Mouse (Mus musculus): ENCODE data around the gene Csf2. TPM values are rescaled to one million over a fixed set of nuclear protein-coding genes. Genes with fewer than 3 reads are reported as not detected.
A peak's percentile ranks its signal among the peaks of the same experiment; 100 is the strongest.

The Csf2 gene
- total and polyA plus RNA-seq, 3 experiments = 0.79 to 2.4 (median 1.9) TPM

GRCm38 (mm10) chr11:54247251-54247950 is 2.1 kb downstream of the Csf2 start:
- no peak for DNase-seq (ENCODE audit: extremely low read depth)
- Histone ChIP-seq H3K27ac (ENCODE audit: insufficient read depth, low read depth) (no peak overlapping the region), H3K4me1 (ENCODE audit: control insufficient read depth in 1 of 2, insufficient read depth in 2 of 2) (peaks cover 13 to 54% of the 10 kb centered on the region in 2 experiments), H3K4me2 (ENCODE audit: insufficient read depth, low read depth, poor library complexity, severe bottlenecking) (no peak overlapping the region), H3K9ac (ENCODE audit: insufficient read depth, low read depth) (no peak overlapping the region), H3K36me3 (replicated peaks in 1 of 2; ENCODE audit: control insufficient read depth in 1 of 2, insufficient read depth in 1 of 2, low read length in 1 of 2) (no peaks in the 10 kb centered on the region), H3K79me2 (replicated peaks; ENCODE audit: control insufficient read depth, extremely low read depth, insufficient read depth, poor library complexity, severe bottlenecking) (no peaks in the 10 kb centered on the region), H3K27me3 (replicated peaks) (no peaks in the 10 kb centered on the region), H3K4me3 (replicated peaks in 1 of 3; ENCODE audit: low read depth in 2 of 3, low read length in 2 of 3, poor library complexity in 1 of 3) (no peak overlapping the region), H3K9me3 (replicated peaks; ENCODE audit: low read length) (no peaks in the 10 kb centered on the region)
- in situ Hi-C loops (cut with MboI; ENCODE audit: low pct_ligation_motif_present, low pct_unique_long_range_greater_than_20kb, low sequenced_read_pairs) = no loop called here
- dilution Hi-C loops (cut with MboI; ENCODE audit: extremely low pct_ligation_motif_present, extremely low pct_unique_long_range_greater_than_20kb, low sequenced_read_pairs) = no loop called here
- peak; percentile 96 for TF ChIP-seq MAFK (IDR thresholded peaks at IDR 0.05; ENCODE audit: insufficient replicate concordance, low read length)
- TF ChIP-seq TBP (conservative IDR thresholded peaks at IDR 0.05; ENCODE audit: low read depth, low read length) = no peak

- Histone ChIP-seq H3K4me3 (replicated peaks in 1 of 3; ENCODE audit: low read depth in 2 of 3, low read length in 2 of 3, poor library complexity in 1 of 3) (no peak overlapping the region), H3K27ac (ENCODE audit: insufficient read depth, low read depth) (no peak overlapping the region), H3K4me1 (ENCODE audit: control insufficient read depth in 1 of 2, insufficient read depth in 2 of 2) (peaks cover 8 to 37% of the 10 kb centered on the region in 2 experiments; a peak in 3 of 4 replicates), H3K4me2 (ENCODE audit: insufficient read depth, low read depth, poor library complexity, severe bottlenecking) (no peak overlapping the region), H3K79me2 (replicated peaks; ENCODE audit: control insufficient read depth, extremely low read depth, insufficient read depth, poor library complexity, severe bottlenecking) (no peaks in the 10 kb centered on the region), H3K9me3 (replicated peaks; ENCODE audit: low read length) (no peaks in the 10 kb centered on the region), H3K36me3 (replicated peaks in 1 of 2; ENCODE audit: control insufficient read depth in 1 of 2, insufficient read depth in 1 of 2, low read length in 1 of 2) (no peaks in the 10 kb centered on the region), H3K27me3 (replicated peaks) (no peaks in the 10 kb centered on the region), H3K9ac (ENCODE audit: insufficient read depth, low read depth) (no peak overlapping the region)
- in situ Hi-C loops (cut with MboI; ENCODE audit: low pct_ligation_motif_present, low pct_unique_long_range_greater_than_20kb, low sequenced_read_pairs) (no loop called here), dilution Hi-C loops (cut with MboI; ENCODE audit: extremely low pct_ligation_motif_present, extremely low pct_unique_long_range_greater_than_20kb, low sequenced_read_pairs) (no loop called here)
- no peak for DNase-seq (ENCODE audit: extremely low read depth)
- no peak for TF ChIP-seq ZMIZ1 (IDR thresholded peaks at IDR 0.05; ENCODE audit: low read depth, low read length)
- TF ChIP-seq ZNF384 (IDR thresholded peaks at IDR 0.05; ENCODE audit: low read depth, low read length) = no peak
- TF ChIP-seq UBTF (IDR thresholded peaks at IDR 0.05; ENCODE audit: low read depth, low read length) = no peak
- TF ChIP-seq JUND (conservative IDR thresholded peaks at IDR 0.05; ENCODE audit: low read depth, low read length) = no peak
- no peak for TF ChIP-seq SMC3 (IDR thresholded peaks at IDR 0.05; ENCODE audit: low read depth, low read length)
- TF ChIP-seq MAZ (IDR thresholded peaks at IDR 0.05; ENCODE audit: low read depth, low read length) = no peak
Measured at GRCm38 (mm10) chr11:54244465-54244864, 5.0 kb downstream of the Csf2 start.

GRCm38 (mm10) chr11:54242494-54242893 is 7.0 kb downstream of the Csf2 start:
- Histone ChIP-seq H3K4me2 (ENCODE audit: insufficient read depth, low read depth, poor library complexity, severe bottlenecking) (no peak overlapping the region), H3K36me3 (replicated peaks in 1 of 2; ENCODE audit: control insufficient read depth in 1 of 2, insufficient read depth in 1 of 2, low read length in 1 of 2) (no peaks in the 10 kb centered on the region), H3K9ac (ENCODE audit: insufficient read depth, low read depth) (no peak overlapping the region), H3K27ac (ENCODE audit: insufficient read depth, low read depth) (no peak overlapping the region), H3K27me3 (replicated peaks) (no peaks in the 10 kb centered on the region), H3K79me2 (replicated peaks; ENCODE audit: control insufficient read depth, extremely low read depth, insufficient read depth, poor library complexity, severe bottlenecking) (no peaks in the 10 kb centered on the region), H3K4me3 (replicated peaks in 1 of 3; ENCODE audit: low read depth in 2 of 3, low read length in 2 of 3, poor library complexity in 1 of 3) (no peak overlapping the region), H3K9me3 (replicated peaks; ENCODE audit: low read length) (no peaks in the 10 kb centered on the region), H3K4me1 (ENCODE audit: control insufficient read depth in 1 of 2, insufficient read depth in 2 of 2) (peaks cover 14 to 35% of the 10 kb centered on the region in 2 experiments)
- DNase-seq (ENCODE audit: extremely low read depth) = no peak
- no peak for TF ChIP-seq ETS1 (conservative IDR thresholded peaks at IDR 0.05; ENCODE audit: low read depth, low read length)
- no peak for TF ChIP-seq TBP (conservative IDR thresholded peaks at IDR 0.05; ENCODE audit: low read depth, low read length)
- in situ Hi-C loops (cut with MboI; ENCODE audit: low pct_ligation_motif_present, low pct_unique_long_range_greater_than_20kb, low sequenced_read_pairs) (no loop called here), dilution Hi-C loops (cut with MboI; ENCODE audit: extremely low pct_ligation_motif_present, extremely low pct_unique_long_range_greater_than_20kb, low sequenced_read_pairs) (no loop called here)
